Mouse (Mus musculus): ENCODE data around the gene Ptchd1. TPM values are rescaled to one million over a fixed set of nuclear protein-coding genes. Genes with fewer than 3 reads are reported as not detected.

Gene Ptchd1
- polyA plus RNA-seq (2012; rRNA removed) = not detected in 2 replicates

GRCm38 (mm10) chrX:155623701-155624281 lies at the start of gene Ptchd1:
Gene Ptchd1 (minus strand): TSS chrX:155623814.

GRCm38 (mm10) chrX:155624341-155624841 lies 777 bp upstream of the Ptchd1 start, which contains the start of gene Gm15155:
Gene Gm15155 (plus strand): TSS chrX:155624741.

Other genes starting within 250 kb of the Ptchd1 start
- gene Gm15155, start 927 bp upstream of the Ptchd1 start, polyA plus RNA-seq (2012; rRNA removed) = not detected in 2 replicates

All from liver, embryonic 18 days (tissue).